Mouse (Mus musculus) activated CD4-positive, CD25-positive, alpha-beta regulatory T cell, adult 4 months (primary cell): ENCODE measurements around the gene Med27. TPM values are rescaled to one million over a fixed set of nuclear protein-coding genes. Genes with fewer than 3 reads are reported as not detected.

Experiments
- ATAC-seq: one replicate; pipeline ENCODE4 v1.8.0; 2017
- polyA plus RNA-seq, 2 experiments: library from polyadenylated mRNA; unstranded; fragments of 100-300 nt; shearing (Covaris generic); gene quantifications; one replicate each; pipeline ENCODE4 v1.2.1; 2017

The Med27 gene
- polyA plus RNA-seq, 2 experiments from 2014 or later, result 28.9 to 31.6 TPM

- ATAC-seq, result no peak
These were observed 226.3 kb downstream of the Med27 start for GRCm38 (mm10) chr2:29572811-29573427.

DNA sequence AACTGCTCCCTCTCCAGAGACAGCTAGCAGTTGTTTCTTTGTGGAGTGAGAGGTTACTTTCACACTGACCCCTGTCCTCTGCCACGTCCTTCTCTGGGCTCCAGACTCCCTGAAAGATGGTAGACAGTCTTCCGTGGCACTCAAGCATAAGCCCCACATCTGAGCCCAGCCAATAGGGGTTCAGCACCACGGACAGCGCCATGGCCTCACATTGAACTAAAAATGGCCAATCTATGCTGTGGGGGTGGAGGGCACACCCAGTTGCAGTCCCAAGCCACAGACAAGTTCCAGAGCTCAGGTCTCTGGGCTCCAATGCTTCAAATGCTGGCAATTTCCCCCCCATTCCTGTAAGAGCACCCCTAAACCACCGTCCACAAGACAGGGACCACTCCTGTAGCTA lies 227.0 kb downstream of the Med27 start:
- ATAC-seq, result no peak

DNA sequence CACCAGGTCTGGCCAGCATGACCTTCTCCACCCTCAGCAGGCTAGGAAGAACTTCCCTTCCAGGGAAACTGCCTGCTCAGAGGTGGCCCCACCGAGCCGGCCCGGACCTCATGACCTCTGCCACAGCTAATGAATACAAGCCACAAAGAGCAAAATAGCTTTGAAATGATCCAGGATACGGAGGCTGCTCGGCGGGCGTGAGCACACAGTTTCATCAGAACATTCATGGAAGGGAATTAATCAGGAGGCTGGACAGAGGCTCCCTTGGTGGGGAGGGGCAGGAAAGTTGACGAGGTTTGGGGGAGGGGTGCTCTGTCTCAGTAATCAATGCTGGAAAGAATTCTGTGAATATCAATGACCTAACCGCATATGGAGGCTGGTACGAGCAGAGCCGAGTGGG lies 227.6 kb downstream of the Med27 start:
- ATAC-seq, result no peak

Other genes starting within 250 kb of the Med27 start
- 10 to 100 TPM; 31.1 to 32.1 TPM for gene Setx, start 222.6 kb upstream of the Med27 start, polyA plus RNA-seq
- 1 to 10 TPM; 3.8 to 5.7 TPM for gene Ntng2, start 93.8 kb upstream of the Med27 start, polyA plus RNA-seq